Mouse (Mus musculus) megakaryocyte, embryonic 14.5 days (primary cell): ENCODE measurements around the gene Kpna1. TPM values are rescaled to one million over a fixed set of nuclear protein-coding genes. Genes with fewer than 3 reads are reported as not detected.
"Not testable (repeated sequence)": the region's sequence is repeated elsewhere in the genome, so short reads cannot be mapped to it uniquely, and the experiment has no call there.

ENCODE experiments used
- H3K27me3 ChIP-seq: replicated peaks from 2 replicates; pipeline ENCODE3; 2012; ENCODE audit warnings: inconsistent platforms
- H3K36me3 ChIP-seq: replicated peaks from 2 replicates; pipeline ENCODE3; 2012; ENCODE audit warnings: low read length, inconsistent platforms, mixed read lengths
- H3K4me1 ChIP-seq: 2 replicates; pipeline ENCODE4 v1.6.1; 2012; ENCODE audit warnings: inconsistent platforms
- H3K4me3 ChIP-seq: replicated peaks from 2 replicates; pipeline ENCODE3; 2012; ENCODE audit warnings: moderate library complexity, mild to moderate bottlenecking, inconsistent platforms
- H3K9me3 ChIP-seq: 2 replicates; pipeline ENCODE4 v1.6.1; 2012; ENCODE audit warnings: inconsistent platforms
- FLI1 ChIP-seq: IDR thresholded peaks from 2 replicates; pipeline ENCODE4 v1.6.1; 2012; ENCODE audit warnings: low read length, inconsistent platforms, mixed read lengths
- GATA1 ChIP-seq: IDR thresholded peaks from 3 replicates; pipeline ENCODE4 v1.6.1; 2012; ENCODE audit warnings: mixed read lengths, low read length, inconsistent platforms, borderline replicate concordance
- polyA plus RNA-seq: library from polyadenylated mRNA; stranded (reverse); fragments of >175 nt; gene quantifications from 2 replicates; pipeline ENCODE4 v1.2.3, GENCODE M21; 2012; ENCODE audit warnings: low replicate concordance; ENCODE audit not compliant: insufficient read depth

Gene Kpna1
- polyA plus RNA-seq = 5.8 and 13.3 TPM in 2 replicates

DNA sequence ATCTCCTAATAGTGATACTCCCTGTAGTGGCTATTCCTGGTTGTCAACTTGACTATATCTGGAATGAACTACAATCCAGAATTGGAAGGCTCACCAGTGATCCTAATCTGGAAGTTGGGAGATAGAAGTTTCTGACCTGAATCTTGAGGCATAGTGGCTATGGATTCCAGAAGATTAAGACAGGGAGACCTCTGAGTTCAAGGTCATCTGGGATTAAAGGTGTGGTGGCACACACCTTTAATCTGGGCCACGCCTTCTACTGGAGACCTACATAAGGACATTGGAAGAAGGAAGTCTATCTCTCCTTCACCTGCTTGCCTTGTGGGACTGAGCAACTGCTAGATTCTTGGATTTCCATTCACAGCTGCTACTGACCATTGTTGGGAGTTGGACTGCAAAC, at the start of gene Kpna1:
Kpna1 (plus strand) TSS at position 301 of the 400 bp plus-strand sequence.
- not testable (repeated sequence) for H3K4me3 ChIP-seq, H3K9me3 ChIP-seq, H3K36me3 ChIP-seq, H3K27me3 ChIP-seq, H3K4me1 ChIP-seq

DNA sequence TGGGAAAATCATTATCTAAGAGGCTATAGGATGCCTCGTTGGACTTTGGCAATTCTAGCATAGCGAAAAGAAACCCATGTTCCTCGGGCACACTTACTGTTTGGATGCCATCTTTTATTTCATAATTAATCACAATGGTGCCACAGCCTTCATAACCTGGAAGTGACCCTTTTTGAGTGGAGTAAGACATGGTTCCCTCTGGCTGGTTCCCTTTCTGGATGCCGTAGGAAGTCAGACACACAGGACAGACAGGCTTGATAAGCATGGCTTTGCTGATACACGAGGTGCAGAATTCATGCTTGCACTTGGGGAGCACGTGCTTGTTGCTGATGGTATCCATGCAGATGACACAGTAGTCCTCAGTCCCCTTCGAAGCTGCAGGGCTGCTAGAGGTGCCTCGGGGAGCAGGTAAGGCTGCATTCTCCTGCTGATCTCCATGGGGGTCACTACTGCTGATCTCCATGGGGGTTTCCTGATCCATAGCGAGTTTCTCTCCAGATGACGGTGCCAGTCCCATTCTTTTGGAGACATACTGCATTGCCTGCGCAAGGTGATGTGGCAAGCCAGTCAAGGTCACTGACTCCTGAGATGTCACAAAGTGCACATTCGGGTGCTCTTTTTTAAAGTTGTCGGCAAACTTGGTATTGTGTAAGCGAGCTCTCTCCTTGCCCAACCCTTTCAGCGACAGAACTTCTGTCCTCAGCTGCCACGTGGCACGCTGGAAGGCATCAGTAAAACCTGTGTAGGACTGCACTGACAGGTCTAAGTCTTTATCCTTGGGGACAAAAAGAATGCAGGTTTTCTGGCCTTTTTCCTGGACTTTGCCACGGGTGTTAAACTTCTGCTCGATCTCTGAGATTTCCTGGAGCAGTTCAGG, 46.1 kb upstream of the Kpna1 start:
- no peaks in the 10 kb centered on the region for H3K9me3 ChIP-seq
- H3K27me3 ChIP-seq = no peaks in the 10 kb centered on the region
- TF ChIP-seq GATA1 = no peak
- no peak for TF ChIP-seq FLI1
- peaks cover 24% of the 10 kb centered on the region for H3K4me1 ChIP-seq
- peak overlapping the region; percentile 57 for H3K4me3 ChIP-seq
- peaks cover 92% of the 10 kb centered on the region for H3K36me3 ChIP-seq

DNA sequence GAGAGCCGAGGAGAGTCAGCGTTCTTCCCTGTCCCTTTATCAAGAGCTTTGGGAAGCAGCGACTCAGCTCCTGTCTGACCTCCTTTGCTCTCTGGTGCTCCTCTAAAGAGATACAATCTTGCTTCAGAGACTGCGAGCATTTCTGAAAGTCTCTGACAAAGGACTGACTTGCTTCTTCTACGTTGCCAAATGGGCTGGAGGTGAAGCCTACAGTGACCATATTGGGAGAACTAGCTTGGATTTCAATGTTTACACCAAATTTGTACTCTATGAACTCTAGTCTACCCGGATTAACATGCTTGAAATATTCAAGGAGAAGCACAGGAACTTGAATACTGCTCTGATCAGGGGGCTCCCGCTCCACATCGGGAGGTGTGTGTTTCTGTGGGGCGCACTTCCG, 45.4 kb upstream of the Kpna1 start:
- TF ChIP-seq FLI1 (no peak), GATA1 (no peak)
- Histone ChIP-seq H3K36me3 (peaks cover 85% of the 10 kb centered on the region), H3K27me3 (no peaks in the 10 kb centered on the region), H3K4me3 (no peak overlapping the region), H3K9me3 (no peaks in the 10 kb centered on the region), H3K4me1 (peaks cover 29% of the 10 kb centered on the region)

DNA sequence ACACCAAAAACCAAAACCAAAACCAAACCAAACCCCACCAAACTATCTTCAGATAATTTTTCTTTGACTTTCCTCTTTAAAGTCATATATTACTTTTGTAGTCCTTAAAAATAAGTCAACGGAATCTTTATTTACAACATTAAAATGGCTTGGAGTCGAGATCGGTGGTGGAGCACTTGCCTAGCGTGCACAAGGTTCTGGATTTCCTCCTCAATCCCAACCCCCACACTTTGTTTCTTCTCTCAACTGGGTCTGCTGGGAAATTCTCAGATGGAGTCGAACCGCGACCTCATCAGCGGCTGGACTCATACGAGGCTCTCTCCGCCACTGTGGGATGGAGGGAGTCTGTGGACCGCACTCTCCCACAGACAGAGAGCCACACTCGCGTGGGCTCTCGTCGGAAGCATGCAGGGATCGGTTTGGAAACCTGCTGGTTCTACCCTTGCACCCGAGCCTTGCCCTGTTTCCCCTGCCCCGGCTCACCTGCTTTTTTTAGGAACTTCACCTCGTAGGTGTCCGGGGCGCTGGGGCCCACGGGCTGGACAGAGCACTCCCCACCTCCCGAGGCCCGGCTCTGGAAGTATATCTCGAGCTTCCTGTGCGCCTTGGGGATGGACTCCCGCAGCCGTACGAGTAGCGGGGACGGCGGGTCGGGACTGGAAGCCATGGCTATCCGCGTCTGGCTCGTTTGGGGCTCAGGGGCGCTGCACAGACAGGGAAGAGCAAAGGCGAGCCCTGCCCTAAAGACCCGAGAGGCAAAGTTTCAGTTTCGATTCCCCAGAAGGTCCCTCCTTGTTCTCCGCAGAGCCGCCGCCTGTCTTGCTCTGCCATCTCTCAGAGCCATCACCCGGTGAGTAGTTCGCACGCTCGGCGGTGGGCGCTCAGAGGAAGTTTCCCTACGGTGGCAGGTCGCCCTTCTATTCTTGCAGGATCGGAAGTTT, 40.1 kb upstream of the Kpna1 start, which contains the start of the genes Parp9 and Dtx3l:
Parp9 (plus strand) TSS at position 260 of the 941 bp plus-strand sequence.
Dtx3l (minus strand) TSS at position 941 of the 941 bp plus-strand sequence.
- TF ChIP-seq FLI1 = no peak
- no peak for TF ChIP-seq GATA1

DNA sequence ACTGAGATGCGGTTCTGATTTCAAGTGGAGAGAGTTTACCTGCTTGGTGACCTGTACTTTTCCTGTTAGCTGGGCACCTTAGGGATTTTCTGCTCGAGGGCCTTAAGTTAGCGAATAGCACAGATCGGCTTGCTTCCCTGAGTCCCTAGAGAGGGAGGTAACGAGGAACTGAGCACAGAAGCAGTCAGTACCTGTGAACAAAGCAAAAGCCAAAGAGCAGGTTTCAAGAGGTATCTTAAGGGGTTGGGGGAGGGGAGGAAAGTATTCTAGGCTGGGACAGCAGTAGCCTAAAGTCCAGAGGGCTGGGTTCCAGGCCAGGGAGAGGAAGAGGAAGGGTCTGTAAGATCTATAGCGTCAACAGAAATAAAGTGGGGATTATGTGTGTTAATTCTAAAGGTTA, 39.3 kb upstream of the Kpna1 start:
- Histone ChIP-seq H3K4me1 (peaks cover 30% of the 10 kb centered on the region), H3K9me3 (no peaks in the 10 kb centered on the region), H3K27me3 (no peaks in the 10 kb centered on the region), H3K4me3 (peak overlapping the region; percentile 98), H3K36me3 (peaks cover 62% of the 10 kb centered on the region)
- TF ChIP-seq GATA1 (no peak), FLI1 (no peak)

More for the DNA sequence above, 40.1 kb upstream of the Kpna1 start, which contains the start of the genes Parp9 and Dtx3l:
- H3K4me3 ChIP-seq = peak within 1 kb of the TSS; percentile 98
- H3K4me1 ChIP-seq = peaks cover 30% of the 10 kb centered on the region
- peaks cover 62% of the 10 kb centered on the region for H3K36me3 ChIP-seq
- no peaks in the 10 kb centered on the region for H3K9me3 ChIP-seq
- no peaks in the 10 kb centered on the region for H3K27me3 ChIP-seq

DNA sequence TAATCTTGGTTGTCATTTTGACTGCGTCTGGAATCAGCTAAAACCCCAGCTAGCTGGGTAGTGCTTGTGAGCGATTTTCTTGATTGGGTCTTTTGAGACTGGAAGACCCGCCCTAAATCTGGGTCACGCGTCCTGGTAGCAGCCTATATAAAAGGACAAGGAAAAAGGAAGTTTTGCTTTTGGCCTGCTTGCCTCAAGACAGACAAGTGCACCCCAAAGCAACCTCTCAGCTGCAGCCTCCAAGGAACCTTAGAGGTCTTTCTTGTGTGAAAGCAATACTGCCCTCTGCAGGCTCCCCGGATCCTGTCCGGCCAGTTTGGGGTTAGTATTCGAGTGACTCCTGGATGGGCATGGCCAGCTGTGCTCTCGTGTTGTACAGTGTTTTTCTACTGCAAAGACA, 38.9 kb upstream of the Kpna1 start:
- TF ChIP-seq GATA1 (no peak), FLI1 (no peak)
- Histone ChIP-seq H3K9me3 (no peaks in the 10 kb centered on the region), H3K4me3 (peak overlapping the region; percentile 98), H3K36me3 (peaks cover 61% of the 10 kb centered on the region), H3K27me3 (no peaks in the 10 kb centered on the region), H3K4me1 (peaks cover 30% of the 10 kb centered on the region)

DNA sequence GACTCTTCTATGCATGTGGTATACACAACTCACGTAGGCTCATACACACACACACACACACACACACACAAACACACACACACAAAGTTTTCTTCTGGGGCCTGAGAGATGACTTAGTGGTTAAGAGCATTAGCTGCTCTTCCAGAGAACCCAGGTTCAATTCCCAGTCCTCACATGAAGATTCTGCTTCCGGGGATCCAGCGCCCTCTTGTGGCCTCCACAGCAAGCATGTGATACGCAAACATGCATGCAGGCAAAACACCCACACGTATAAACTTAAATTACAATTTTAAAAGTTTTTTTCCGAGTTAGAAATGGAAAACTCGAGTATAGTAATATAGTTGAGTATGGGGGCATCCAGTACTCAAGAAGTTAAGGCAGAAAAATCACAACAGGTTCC, 37.2 kb upstream of the Kpna1 start:
- no peak overlapping the region for H3K4me3 ChIP-seq
- H3K36me3 ChIP-seq = peaks cover 60% of the 10 kb centered on the region
- H3K27me3 ChIP-seq = no peaks in the 10 kb centered on the region
- TF ChIP-seq GATA1 = no peak
- TF ChIP-seq FLI1 = no peak
- peaks cover 19% of the 10 kb centered on the region for H3K4me1 ChIP-seq
- H3K9me3 ChIP-seq = no peaks in the 10 kb centered on the region

DNA sequence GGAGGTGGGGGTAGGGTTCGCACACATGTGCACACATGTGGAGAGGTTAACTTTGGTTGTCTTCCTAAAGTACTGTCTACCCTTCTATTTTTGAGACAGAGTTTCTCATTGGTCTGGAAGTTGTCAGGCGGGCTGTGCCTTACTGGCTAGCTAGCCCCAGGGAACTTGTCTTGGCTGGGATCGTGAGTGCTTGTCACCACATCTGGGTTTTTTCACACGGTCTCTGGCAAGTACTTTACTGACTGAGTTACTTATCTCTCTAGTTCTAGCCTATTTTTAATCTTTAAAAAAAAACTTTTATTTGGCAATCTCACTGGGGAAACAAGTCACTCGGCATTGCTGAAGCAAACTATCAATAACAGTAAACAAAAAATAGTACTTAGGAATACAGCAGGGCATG, 29.3 kb upstream of the Kpna1 start:
- no peak overlapping the region for H3K4me3 ChIP-seq
- peaks cover 90% of the 10 kb centered on the region for H3K36me3 ChIP-seq
- TF ChIP-seq GATA1 (no peak), FLI1 (no peak)
- H3K4me1 ChIP-seq = peaks cover 23% of the 10 kb centered on the region
- H3K27me3 ChIP-seq = no peaks in the 10 kb centered on the region
- H3K9me3 ChIP-seq = peaks cover 3% of the 10 kb centered on the region; the same call in 1 of the 2 replicates

DNA sequence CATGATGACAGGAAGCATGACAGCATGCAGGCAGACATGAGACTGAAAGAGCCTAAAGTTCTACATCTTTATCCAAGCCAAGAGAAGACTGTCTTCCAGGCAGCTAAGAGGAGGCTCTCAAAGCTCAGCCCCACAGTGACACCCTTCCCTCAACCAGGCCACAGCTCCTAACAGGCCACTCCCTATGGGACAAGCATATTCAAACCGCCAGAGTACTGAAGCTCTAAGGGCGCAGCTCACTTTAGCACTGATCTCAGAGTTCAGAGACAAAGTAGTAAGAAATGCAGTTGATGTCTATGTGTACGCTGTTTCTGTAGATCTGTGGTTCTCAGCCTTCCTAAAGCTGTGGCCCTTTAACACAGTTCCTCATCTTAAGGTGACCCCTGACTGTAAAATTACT, 27.3 kb upstream of the Kpna1 start:
- H3K4me1 ChIP-seq = peaks cover 23% of the 10 kb centered on the region

More for the DNA sequence above, 27.3 kb upstream of the Kpna1 start:
- Histone ChIP-seq H3K27me3 (no peaks in the 10 kb centered on the region), H3K36me3 (peaks cover 93% of the 10 kb centered on the region), H3K4me3 (no peak overlapping the region), H3K9me3 (peaks cover 3% of the 10 kb centered on the region; the same call in 1 of the 2 replicates)
- TF ChIP-seq GATA1 (no peak), FLI1 (no peak)
